Mouse (Mus musculus) G1E (cell line): Measurements from ENCODE around the gene Tex9. TPM values are rescaled to one million over a fixed set of nuclear protein-coding genes. Genes with fewer than 3 reads are reported as not detected.

ENCODE experiments used
- ATAC-seq: 2 replicates; pipeline ENCODE4 v1.8.0; 2016; ENCODE audit warnings: mild to moderate bottlenecking; ENCODE audit not compliant: insufficient number of reproducible peaks, poor library complexity, low FRiP score, severe bottlenecking; ENCODE audit errors: extremely low read depth
- DNase-seq: peaks from one replicate; pipeline ENCODE4 v3.0.0; 2012; ENCODE audit warnings: low spot score
- H3K27me3 ChIP-seq: 2 replicates; pipeline ENCODE4 v1.6.1; 2012; ENCODE audit warnings: mild to moderate bottlenecking, low read length, inconsistent platforms; ENCODE audit not compliant: insufficient read depth
- H3K36me3 ChIP-seq: replicated peaks from 2 replicates; pipeline ENCODE3; 2012; ENCODE audit warnings: mild to moderate bottlenecking, inconsistent platforms
- H3K4me1 ChIP-seq: 2 replicates; pipeline ENCODE4 v1.6.1; 2012; ENCODE audit warnings: low read depth, low read length, inconsistent platforms, mixed read lengths; ENCODE audit not compliant: insufficient read depth
- H3K4me3 ChIP-seq: 2 replicates; pipeline ENCODE4 v1.5.1; 2012; ENCODE audit warnings: low read depth, mild to moderate bottlenecking, inconsistent platforms, low read length, moderate library complexity, mixed read lengths
- H3K9me3 ChIP-seq: replicated peaks from 2 replicates; pipeline ENCODE4 v1.6.1; 2012; ENCODE audit warnings: inconsistent platforms
- CTCF ChIP-seq: IDR thresholded peaks from 2 replicates; pipeline ENCODE4 v1.5.1; 2012; ENCODE audit warnings: low read depth, low read length, inconsistent platforms, mixed read lengths
- GATA1 ChIP-seq: IDR thresholded peaks from 2 replicates; pipeline ENCODE4 v1.6.1; 2012; ENCODE audit warnings: borderline replicate concordance, low read length, inconsistent platforms, mixed read lengths
- GATA2 ChIP-seq: IDR thresholded peaks from 2 replicates; pipeline ENCODE4 v1.6.1; 2012; ENCODE audit warnings: low read depth, low read length, inconsistent platforms, borderline replicate concordance
- POLR2AphosphoS5 ChIP-seq: IDR thresholded peaks from 2 replicates; pipeline ENCODE4 v1.6.1; 2012; ENCODE audit warnings: low read depth, low read length, inconsistent platforms; ENCODE audit not compliant: insufficient replicate concordance
- TAL1 ChIP-seq: conservative IDR thresholded peaks from 2 replicates; pipeline ENCODE4 v1.6.1; 2012; ENCODE audit warnings: low read depth, low read length, inconsistent platforms, mixed read lengths
- polyA plus RNA-seq: library from polyadenylated mRNA; stranded (reverse); fragments of >175 nt; gene quantifications from 2 replicates; pipeline ENCODE4 v1.2.3, GENCODE M21; 2012
- total RNA-seq, 2 experiments: library from RNA; stranded (forward) in 1 of 2; stranded (reverse) in 1 of 2; fragments of 200-1000 nt in 1 of 2; fragments of >200 nt in 1 of 2; fragmentation: Nextera tagmentation in 1 of 2; gene quantifications; 2 replicates each; pipeline ENCODE4 v1.2.3; 2014 to 2017

Gene Tex9
- total and polyA plus RNA-seq, 3 experiments, result 31.0 to 164 (median 124) TPM

GRCm38 (mm10) chr9:72469851-72470250, 22.2 kb downstream of the Tex9 start:
- DNase-seq (no peak), ATAC-seq (no peak)
- Histone ChIP-seq H3K4me1 (peaks cover 50% of the 10 kb centered on the region), H3K27me3 (no peaks in the 10 kb centered on the region), H3K36me3 (peaks cover 72% of the 10 kb centered on the region), H3K9me3 (no peaks in the 10 kb centered on the region), H3K4me3 (no peak overlapping the region)
- no peak for TF ChIP-seq TAL1
- no peak for TF ChIP-seq CTCF
- no peak for TF ChIP-seq GATA2
- TF ChIP-seq POLR2AphosphoS5, result no peak
- TF ChIP-seq GATA1, result no peak

- no peak for DNase-seq
These were observed 23.4 kb downstream of the Tex9 start for GRCm38 (mm10) chr9:72468616-72469015.

GRCm38 (mm10) chr9:72467551-72468407, 24.2 kb downstream of the Tex9 start:
- DNase-seq (no peak), ATAC-seq (no peak)
- Histone ChIP-seq H3K36me3 (peaks cover 70% of the 10 kb centered on the region), H3K27me3 (no peaks in the 10 kb centered on the region), H3K4me1 (peaks cover 56% of the 10 kb centered on the region), H3K4me3 (no peak overlapping the region), H3K9me3 (no peaks in the 10 kb centered on the region)
- TF ChIP-seq CTCF, result peak; percentile 68
- no peak for TF ChIP-seq TAL1

More at GRCm38 (mm10) chr9:72468616-72469015, 23.4 kb downstream of the Tex9 start:
- TF ChIP-seq POLR2AphosphoS5 (no peak), CTCF (no peak)
- Histone ChIP-seq H3K27me3 (no peaks in the 10 kb centered on the region), H3K4me1 (peaks cover 49% of the 10 kb centered on the region), H3K4me3 (no peak overlapping the region), H3K36me3 (peaks cover 71% of the 10 kb centered on the region), H3K9me3 (no peaks in the 10 kb centered on the region)
- no peak for ATAC-seq

- TF ChIP-seq GATA2 (no peak), TAL1 (peak; percentile 49)
- Histone ChIP-seq H3K9me3 (no peaks in the 10 kb centered on the region), H3K27me3 (no peaks in the 10 kb centered on the region), H3K4me1 (peaks cover 64% of the 10 kb centered on the region), H3K4me3 (no peak overlapping the region; the same call in 1 of the 2 replicates), H3K36me3 (peaks cover 72% of the 10 kb centered on the region)
- ATAC-seq, result peak; percentile 82
- peak; percentile 53 for DNase-seq
These were observed 26.2 kb downstream of the Tex9 start for GRCm38 (mm10) chr9:72465754-72466181.

GRCm38 (mm10) chr9:72464806-72465205, 27.2 kb downstream of the Tex9 start:
- H3K4me3 ChIP-seq, result no peak overlapping the region
- DNase-seq (no peak), ATAC-seq (no peak)
- peaks cover 73% of the 10 kb centered on the region for H3K36me3 ChIP-seq
- H3K27me3 ChIP-seq, result no peaks in the 10 kb centered on the region
- H3K9me3 ChIP-seq, result no peaks in the 10 kb centered on the region
- H3K4me1 ChIP-seq, result peaks cover 72% of the 10 kb centered on the region
- TF ChIP-seq CTCF, result no peak
- TF ChIP-seq POLR2AphosphoS5, result no peak
- TF ChIP-seq GATA2, result no peak
- no peak for TF ChIP-seq GATA1
- TF ChIP-seq TAL1, result no peak

- TF ChIP-seq POLR2AphosphoS5 (no peak; the same call in 1 of the 2 replicates), CTCF (no peak), TAL1 (peak; percentile 26), GATA2 (no peak)
- ATAC-seq (no peak), DNase-seq (no peak)
- Histone ChIP-seq H3K9me3 (no peaks in the 10 kb centered on the region), H3K4me3 (no peak overlapping the region), H3K4me1 (peaks cover 71% of the 10 kb centered on the region), H3K36me3 (peaks cover 77% of the 10 kb centered on the region), H3K27me3 (no peaks in the 10 kb centered on the region)
These were observed 29.6 kb downstream of the Tex9 start for GRCm38 (mm10) chr9:72462427-72462826.

- DNase-seq (peak; percentile 30), ATAC-seq (peak; percentile 42)
- H3K4me1 ChIP-seq, result peaks cover 60% of the 10 kb centered on the region
- no peak overlapping the region; the same call in 1 of the 2 replicates for H3K4me3 ChIP-seq
- no peaks in the 10 kb centered on the region for H3K9me3 ChIP-seq
- peak; percentile 30 for TF ChIP-seq TAL1
- TF ChIP-seq CTCF, result no peak
- H3K36me3 ChIP-seq, result peaks cover 86% of the 10 kb centered on the region
- no peaks in the 10 kb centered on the region for H3K27me3 ChIP-seq
These were observed 31.2 kb downstream of the Tex9 start for GRCm38 (mm10) chr9:72460767-72461166.
